Mouse (Mus musculus): Measurements from ENCODE around the gene Igf1. TPM values are rescaled to one million over a fixed set of nuclear protein-coding genes. Genes with fewer than 3 reads are reported as not detected.

The Igf1 gene
- polyA plus RNA-seq (2015; fragmentation: Nextera tagmentation; extraction: Ambion mirVana), result 39.4 and 49.7 TPM in 2 replicates

GRCm38 (mm10) chr10:87858013-87858806, at the start of gene Igf1:
Igf1 (plus strand) TSS chr10:87858265.

Other genes starting within 250 kb of the Igf1 start
- 0.35 TPM in 1 of 2 replicates, not detected in the other for gene Pmch, start 232.8 kb downstream of the Igf1 start, polyA plus RNA-seq (2015; fragmentation: Nextera tagmentation; extraction: Ambion mirVana)